Mouse (Mus musculus): Measurements from ENCODE around the gene Ppfia1. TPM values are rescaled to one million over a fixed set of nuclear protein-coding genes. Genes with fewer than 3 reads are reported as not detected.

The Ppfia1 gene
- total RNA-seq, 2 experiments from 2014 or later = 38.2 to 43.0 TPM

DNA sequence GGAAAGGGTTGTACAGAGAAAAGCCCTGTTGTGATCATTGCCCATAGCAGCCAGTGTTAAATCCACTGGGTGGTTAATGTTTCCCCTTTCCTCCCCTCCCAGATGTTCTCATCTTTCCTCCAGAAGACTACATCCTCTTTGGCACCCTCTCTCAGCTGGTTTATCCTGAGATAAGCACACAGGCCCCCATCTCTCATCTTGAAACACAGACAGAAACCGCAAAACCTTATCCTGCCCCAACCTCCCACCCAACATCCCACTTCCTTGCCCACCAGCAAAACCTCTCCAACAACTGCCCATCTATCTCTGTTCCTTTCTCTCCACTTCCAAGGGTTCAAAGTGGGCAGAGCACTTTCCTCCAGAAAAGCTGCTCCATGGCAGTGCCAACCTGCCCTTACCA is 46.7 kb downstream of the Ppfia1 start:
- TF ChIP-seq CTCF (conservative IDR thresholded peaks at IDR 0.05) = no peak
- Histone ChIP-seq H3K27ac (no peak overlapping the region), H3K4me3 (no peak overlapping the region)
- DNase-seq (ENCODE audit: low spot score in 2 of 2) = no peak

DNA sequence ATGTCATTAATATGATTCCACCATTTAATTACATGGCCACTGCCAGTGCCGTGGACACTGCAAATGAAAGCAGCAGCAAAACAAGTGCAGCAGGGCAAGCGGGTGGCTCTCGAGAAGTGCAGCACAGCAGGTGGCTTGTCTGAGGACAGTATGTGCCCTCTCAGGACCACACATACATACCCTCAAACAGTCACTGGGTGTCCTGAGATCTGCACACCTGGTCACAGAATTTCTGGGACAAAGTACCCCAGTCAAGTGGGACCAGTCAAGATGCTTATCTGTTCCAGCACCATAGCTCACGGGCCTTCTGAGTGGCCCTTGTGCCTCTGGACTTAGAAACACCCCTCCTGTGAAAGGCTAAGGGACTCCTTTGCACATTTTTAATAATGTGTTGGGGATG is 49.6 kb downstream of the Ppfia1 start:
- Histone ChIP-seq H3K4me3 (no peak overlapping the region), H3K27ac (no peak overlapping the region)
- no peak for TF ChIP-seq CTCF (conservative IDR thresholded peaks at IDR 0.05)
- no peak for DNase-seq (ENCODE audit: low spot score in 2 of 2)

DNA sequence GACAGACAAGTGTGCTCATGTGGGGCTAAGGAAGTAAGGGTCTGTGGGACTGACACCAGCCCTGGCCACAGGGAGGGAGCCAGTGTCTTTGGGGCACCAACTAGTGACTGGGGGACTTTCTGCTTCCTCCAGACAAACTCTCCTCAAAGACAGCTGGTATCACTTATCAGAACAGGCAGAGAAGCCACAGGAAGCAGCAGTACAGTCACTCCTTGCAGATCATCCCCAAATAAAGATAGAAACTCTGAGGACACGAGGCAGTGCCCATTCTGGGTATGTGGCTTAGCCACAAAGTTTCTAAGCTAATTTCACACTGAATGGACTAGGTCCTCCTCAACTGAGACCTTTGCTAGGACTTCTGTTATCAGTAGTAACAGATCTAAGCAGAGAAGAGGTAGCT is 60.6 kb downstream of the Ppfia1 start:
- H3K4me3 ChIP-seq = no peak overlapping the region
- DNase-seq (ENCODE audit: low spot score in 2 of 2) = no peak
- no peak overlapping the region for H3K27ac ChIP-seq
- no peak for TF ChIP-seq CTCF (conservative IDR thresholded peaks at IDR 0.05)

GRCm38 (mm10) chr7:144490201-144490873 is 63.2 kb downstream of the Ppfia1 start:
- no peak for TF ChIP-seq CTCF (conservative IDR thresholded peaks at IDR 0.05)
- no peak overlapping the region for H3K27ac ChIP-seq
- DNase-seq (ENCODE audit: low spot score in 2 of 2) = no peak
- H3K4me3 ChIP-seq = no peak overlapping the region

GRCm38 (mm10) chr7:144489067-144489774 is 64.3 kb downstream of the Ppfia1 start:
- no peak overlapping the region for H3K4me3 ChIP-seq
- no peak for DNase-seq (ENCODE audit: low spot score in 2 of 2)
- no peak overlapping the region for H3K27ac ChIP-seq
- no peak for TF ChIP-seq CTCF (conservative IDR thresholded peaks at IDR 0.05)

DNA sequence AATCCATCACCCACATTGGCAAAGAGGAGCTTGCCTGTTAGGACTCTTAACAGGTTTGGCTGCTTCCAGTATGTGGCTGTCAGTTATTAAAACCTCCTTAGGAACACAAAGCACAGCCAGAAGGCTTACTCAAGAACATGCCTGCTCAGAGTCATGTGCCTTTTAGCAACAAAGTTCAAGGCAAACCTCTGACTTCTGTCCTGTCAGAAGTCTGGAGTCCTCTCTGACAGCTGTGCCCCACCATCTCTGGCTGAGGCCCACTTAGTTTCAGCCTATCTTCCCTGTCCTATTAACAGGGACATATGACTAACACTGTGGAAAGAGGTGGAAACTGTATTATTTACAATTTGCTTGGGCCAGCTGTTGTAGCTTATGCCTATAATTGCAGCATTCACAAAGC is 73.2 kb downstream of the Ppfia1 start:
- Histone ChIP-seq H3K4me3 (no peak overlapping the region), H3K27ac (peak overlapping the region; percentile 28; the same call in 1 of the 2 replicates)
- no peak for DNase-seq (ENCODE audit: low spot score in 2 of 2)
- TF ChIP-seq CTCF (conservative IDR thresholded peaks at IDR 0.05) = no peak

- Histone ChIP-seq H3K4me3 (no peak overlapping the region), H3K27ac (peak overlapping the region; percentile 67)
- DNase-seq (ENCODE audit: low spot score in 2 of 2) = peak; percentile 34 to 65
- no peak for TF ChIP-seq CTCF (conservative IDR thresholded peaks at IDR 0.05)
Measured at GRCm38 (mm10) chr7:144479569-144479968, 74.0 kb downstream of the Ppfia1 start.

- DNase-seq (ENCODE audit: low spot score in 2 of 2) = no peak
- H3K4me3 ChIP-seq = no peak overlapping the region
- H3K27ac ChIP-seq = peak overlapping the region; percentile 23; the same call in 1 of the 2 replicates
- no peak for TF ChIP-seq CTCF (conservative IDR thresholded peaks at IDR 0.05)
Measured at GRCm38 (mm10) chr7:144475741-144476140, 77.8 kb downstream of the Ppfia1 start.

DNA sequence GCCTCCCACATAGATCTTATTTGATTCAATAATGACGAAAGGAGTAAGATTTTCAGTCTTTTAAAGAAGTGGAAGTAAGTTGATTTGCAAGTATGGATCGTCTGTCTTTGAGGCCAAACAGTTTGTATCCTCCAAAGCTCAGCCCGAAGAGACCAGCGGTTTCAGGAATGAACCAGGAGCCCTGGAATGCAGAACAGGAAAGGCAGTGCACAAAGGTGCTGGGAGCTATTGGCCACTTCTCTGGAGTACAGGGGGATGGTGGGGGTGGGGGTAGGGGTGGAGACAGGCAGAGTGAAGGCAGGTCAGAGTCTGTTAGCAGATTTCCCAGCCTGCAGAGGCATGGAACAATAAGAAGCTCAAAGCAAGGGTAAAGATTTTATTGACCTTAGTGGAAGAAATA is 80.0 kb downstream of the Ppfia1 start:
- Histone ChIP-seq H3K4me3 (no peak overlapping the region), H3K27ac (no peak overlapping the region)
- no peak for TF ChIP-seq CTCF (conservative IDR thresholded peaks at IDR 0.05)
- DNase-seq (ENCODE audit: low spot score in 2 of 2) = no peak

DNA sequence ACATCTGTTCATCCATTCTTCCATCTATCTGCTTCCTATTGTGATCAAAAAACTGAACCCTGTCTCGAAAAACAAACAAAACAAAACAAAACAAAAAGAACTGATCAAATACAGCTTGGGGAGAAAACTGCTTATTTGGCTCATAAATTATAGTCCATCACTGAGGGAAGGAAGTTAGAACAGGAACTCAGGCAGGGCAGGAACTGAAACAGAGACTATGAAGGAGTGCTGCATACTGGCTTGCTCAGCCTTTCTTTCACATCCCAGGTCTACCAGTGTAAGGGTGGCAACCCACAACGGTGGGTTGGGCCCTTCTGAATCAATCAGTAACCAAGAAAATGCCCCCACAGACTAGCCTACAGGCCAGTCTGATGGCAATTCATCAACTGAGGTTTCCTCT is 82.4 kb downstream of the Ppfia1 start:
- DNase-seq (ENCODE audit: low spot score in 2 of 2) = no peak
- H3K4me3 ChIP-seq = peak overlapping the region; percentile 90
- peak overlapping the region; percentile 97 for H3K27ac ChIP-seq
- no peak for TF ChIP-seq CTCF (conservative IDR thresholded peaks at IDR 0.05)

DNA sequence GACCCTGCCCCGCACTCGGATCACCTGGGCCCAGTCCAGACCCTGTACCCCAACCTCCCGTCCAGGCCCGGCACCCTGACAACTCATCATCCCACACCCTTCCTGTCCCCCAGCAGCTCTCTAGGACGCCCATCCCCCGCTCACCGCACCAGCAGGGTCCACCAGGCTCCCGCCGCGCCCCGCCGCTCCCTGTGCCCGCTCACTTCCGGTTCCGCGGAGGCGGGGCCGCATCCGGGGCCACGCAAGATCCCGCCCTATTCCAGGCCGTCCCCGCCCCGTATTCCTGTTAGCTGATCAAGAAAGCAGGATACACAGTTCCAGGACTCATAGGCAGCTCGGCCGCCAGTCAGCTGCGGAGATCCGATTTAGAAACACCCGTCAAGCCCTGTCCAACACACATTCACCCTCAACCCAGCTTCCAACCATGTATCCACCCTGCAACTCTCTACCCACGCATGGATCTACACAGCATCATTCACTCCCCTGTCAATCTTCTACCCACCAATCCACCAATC is 82.9 kb downstream of the Ppfia1 start, which contains the start of gene Cttn:
TSS of gene Cttn (minus strand) at position 465 of the 515 bp plus-strand sequence.
- peak; percentile 89 to 91 for DNase-seq (ENCODE audit: low spot score in 2 of 2)
- TF ChIP-seq CTCF (conservative IDR thresholded peaks at IDR 0.05) = no peak
- Histone ChIP-seq H3K4me3 (peak within 1 kb of the TSS; percentile 90), H3K27ac (peak within 1 kb of the TSS; percentile 97)

DNA sequence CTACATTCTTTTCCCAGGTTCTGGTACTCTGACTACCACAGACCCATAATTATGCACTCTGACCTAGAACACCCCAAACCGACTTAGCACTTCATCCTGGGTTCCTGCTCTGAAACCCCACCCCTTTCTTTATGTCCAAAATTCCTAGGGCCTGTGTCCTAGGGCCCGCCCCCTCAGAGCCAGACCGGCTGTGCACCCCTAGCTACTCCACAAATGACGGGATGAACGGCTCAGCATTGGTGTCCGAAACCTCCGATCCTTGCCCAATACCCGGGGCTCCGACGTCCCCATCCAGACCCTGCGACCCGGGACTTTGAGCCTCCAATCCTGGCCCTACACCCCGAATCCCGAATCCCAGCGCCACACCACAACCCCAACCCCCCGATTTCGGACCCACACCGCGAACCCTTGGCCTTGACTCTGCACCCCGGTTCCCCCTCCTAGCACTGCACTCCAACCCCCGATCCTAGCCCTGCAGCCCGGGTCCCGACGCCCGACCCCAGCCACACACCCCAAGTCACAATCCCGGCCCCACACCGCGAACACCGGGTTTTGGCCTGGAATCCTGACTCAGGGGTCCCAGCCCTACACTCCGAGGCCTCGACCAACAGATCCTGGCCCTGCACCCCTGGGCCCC is 83.5 kb downstream of the Ppfia1 start:
- H3K4me3 ChIP-seq = peak overlapping the region; percentile 90
- H3K27ac ChIP-seq = peak overlapping the region; percentile 97
- TF ChIP-seq CTCF (conservative IDR thresholded peaks at IDR 0.05) = no peak
- no peak for DNase-seq (ENCODE audit: low spot score in 2 of 2)

- H3K27ac ChIP-seq = peak overlapping the region; percentile 97
- no peak for DNase-seq (ENCODE audit: low spot score in 2 of 2)
Measured at GRCm38 (mm10) chr7:144469181-144469641, 84.3 kb downstream of the Ppfia1 start.

More at GRCm38 (mm10) chr7:144469181-144469641, 84.3 kb downstream of the Ppfia1 start:
- H3K4me3 ChIP-seq = peak overlapping the region; percentile 90
- peak; percentile 23; the same call in 1 of the 2 replicates for TF ChIP-seq CTCF (conservative IDR thresholded peaks at IDR 0.05)
